Mouse (Mus musculus) midbrain, embryonic 13.5 days (tissue): ENCODE data around the gene Akap1. TPM values are rescaled to one million over a fixed set of nuclear protein-coding genes. Genes with fewer than 3 reads are reported as not detected.

Source experiments
- ATAC-seq: fragments of 200-750 bp; cut with Nextera tagmentation; 2 replicates; pipeline ENCODE4 v1.8.0; 2017; ENCODE audit warnings: mild to moderate bottlenecking, moderate TSS enrichment, moderate library complexity
- H3K27ac ChIP-seq: fragments of 300-500 bp; sonication (generic); 2 replicates; pipeline ENCODE4 v1.5.1; 2015; ENCODE audit warnings: inconsistent platforms, mild to moderate bottlenecking, moderate library complexity
- H3K27me3 ChIP-seq: fragments of 300-500 bp; sonication (generic); 2 replicates; pipeline ENCODE4 v1.6.1; 2015; ENCODE audit warnings: mild to moderate bottlenecking, inconsistent platforms
- H3K36me3 ChIP-seq: fragments of 300-500 bp; sonication (generic); 2 replicates; pipeline ENCODE4 v1.6.1; 2015; ENCODE audit warnings: mild to moderate bottlenecking, inconsistent platforms
- H3K4me1 ChIP-seq: fragments of 300-500 bp; sonication (generic); replicated peaks from 2 replicates; pipeline ENCODE4 v1.6.1; 2015; ENCODE audit warnings: inconsistent platforms
- H3K4me2 ChIP-seq: fragments of 300-500 bp; sonication (generic); replicated peaks from 2 replicates; pipeline ENCODE4 v1.6.1; 2015; ENCODE audit warnings: moderate library complexity, mild to moderate bottlenecking, inconsistent platforms
- H3K4me3 ChIP-seq: fragments of 300-500 bp; sonication (generic); replicated peaks from 2 replicates; pipeline ENCODE4 v1.5.1; 2015; ENCODE audit warnings: mild to moderate bottlenecking, inconsistent platforms
- H3K9ac ChIP-seq: fragments of 300-500 bp; sonication (generic); replicated peaks from 2 replicates; pipeline ENCODE4 v1.6.1; 2015; ENCODE audit warnings: mild to moderate bottlenecking, inconsistent platforms
- H3K9me3 ChIP-seq: fragments of 300-500 bp; sonication (generic); 2 replicates; pipeline ENCODE4 v1.6.1; 2016; ENCODE audit warnings: mild to moderate bottlenecking, inconsistent platforms
- WGBS: fragments of 180-500 bp; shearing (Covaris S2); methylation state at CpG from one replicate; pipeline ENCODE4 v1.1.7; 2015; 5-methylcytosine and 5-hydroxymethylcytosine counted together
- polyA plus RNA-seq: library from polyadenylated mRNA; unstranded; fragments of >200 nt; fragmentation: Nextera tagmentation; extraction: Ambion mirVana; gene quantifications from 2 replicates; pipeline ENCODE4 v1.2.1, GENCODE M21; 2015

Gene Akap1
- polyA plus RNA-seq, 1 experiment from 2014 or later, result 25.3 TPM

DNA sequence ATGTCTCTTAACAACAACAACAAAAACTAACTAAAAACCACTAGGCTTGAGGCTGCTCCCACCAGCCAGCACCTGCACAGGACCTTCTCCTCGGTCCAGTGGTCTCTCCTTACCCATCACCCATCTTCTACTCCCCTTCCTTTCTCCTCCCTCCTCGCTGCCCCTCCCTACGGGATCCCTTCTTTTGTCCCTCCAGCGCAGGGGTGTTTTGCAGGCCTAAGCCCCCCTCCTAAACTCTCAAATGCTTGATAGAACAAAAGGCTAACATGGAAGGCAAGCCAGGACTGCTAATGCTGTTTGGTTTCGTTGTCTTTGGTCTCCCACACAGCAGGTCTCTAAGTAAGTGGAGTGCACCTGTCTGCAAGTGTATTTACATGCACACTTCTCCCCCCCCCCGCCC is 44.1 kb downstream of the Akap1 start:
- peaks cover 30% of the 10 kb centered on the region for H3K4me1 ChIP-seq
- H3K4me2 ChIP-seq, result peak overlapping the region; percentile 37; the same call in 1 of the 2 replicates
- no peaks in the 10 kb centered on the region for H3K27me3 ChIP-seq
- peak; percentile 22; the same call in 1 of the 2 replicates for ATAC-seq
- H3K36me3 ChIP-seq, result no peaks in the 10 kb centered on the region
- 3% methylated on average over 6 of the region's 6 CpGs for WGBS
- no peak overlapping the region for H3K4me3 ChIP-seq
- H3K9me3 ChIP-seq, result no peaks in the 10 kb centered on the region
- peak overlapping the region; percentile 62 for H3K27ac ChIP-seq
- H3K9ac ChIP-seq, result no peak overlapping the region

GRCm38 (mm10) chr11:88817061-88817460 is 47.3 kb downstream of the Akap1 start:
- ATAC-seq, result no peak
- Histone ChIP-seq H3K27ac (no peak overlapping the region), H3K36me3 (no peaks in the 10 kb centered on the region), H3K27me3 (no peaks in the 10 kb centered on the region), H3K4me1 (peaks cover 21% of the 10 kb centered on the region), H3K4me3 (no peak overlapping the region), H3K4me2 (no peak overlapping the region), H3K9me3 (no peaks in the 10 kb centered on the region), H3K9ac (no peak overlapping the region)
- WGBS, result 72% methylated on average over 5 of the region's 5 CpGs

GRCm38 (mm10) chr11:88803231-88804010 is 61.0 kb downstream of the Akap1 start:
- Histone ChIP-seq H3K9ac (no peak overlapping the region), H3K27ac (no peak overlapping the region)

DNA sequence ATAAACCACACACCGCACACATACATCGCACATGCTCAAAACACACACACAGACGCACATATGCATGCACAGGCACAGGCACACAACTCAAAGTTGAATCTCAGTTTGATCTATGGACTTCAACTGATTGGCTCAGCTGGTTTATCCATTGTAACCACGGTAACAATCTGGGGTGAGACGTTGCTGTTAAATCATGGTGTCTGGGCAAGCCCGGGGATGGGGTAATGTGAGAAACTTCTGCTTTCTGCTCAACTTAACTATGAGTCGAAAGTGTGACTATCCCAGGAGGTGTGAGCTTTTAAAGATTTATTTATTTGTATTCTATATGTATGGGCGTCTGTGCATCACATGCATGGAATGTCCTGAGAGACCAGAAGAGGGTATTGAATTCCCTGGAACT is 68.2 kb downstream of the Akap1 start:
- no peak overlapping the region for H3K9ac ChIP-seq
- no peak for ATAC-seq
- H3K4me1 ChIP-seq, result no peaks in the 10 kb centered on the region
- no peaks in the 10 kb centered on the region for H3K9me3 ChIP-seq
- no peaks in the 10 kb centered on the region for H3K27me3 ChIP-seq
- no peak overlapping the region for H3K4me3 ChIP-seq
- 94% methylated on average over 8 of the region's 8 CpGs for WGBS
- no peaks in the 10 kb centered on the region for H3K36me3 ChIP-seq
- no peak overlapping the region for H3K4me2 ChIP-seq
- H3K27ac ChIP-seq, result no peak overlapping the region

More at GRCm38 (mm10) chr11:88803231-88804010, 61.0 kb downstream of the Akap1 start:
- Histone ChIP-seq H3K9me3 (no peaks in the 10 kb centered on the region), H3K36me3 (no peaks in the 10 kb centered on the region), H3K27me3 (no peaks in the 10 kb centered on the region), H3K4me2 (peak overlapping the region; percentile 35), H3K4me3 (peak overlapping the region; percentile 13; the same call in 1 of the 2 replicates), H3K4me1 (no peaks in the 10 kb centered on the region; the same call in 1 of the 2 replicates)
- 64% methylated on average over 31 of the region's 31 CpGs for WGBS
- no peak for ATAC-seq

DNA sequence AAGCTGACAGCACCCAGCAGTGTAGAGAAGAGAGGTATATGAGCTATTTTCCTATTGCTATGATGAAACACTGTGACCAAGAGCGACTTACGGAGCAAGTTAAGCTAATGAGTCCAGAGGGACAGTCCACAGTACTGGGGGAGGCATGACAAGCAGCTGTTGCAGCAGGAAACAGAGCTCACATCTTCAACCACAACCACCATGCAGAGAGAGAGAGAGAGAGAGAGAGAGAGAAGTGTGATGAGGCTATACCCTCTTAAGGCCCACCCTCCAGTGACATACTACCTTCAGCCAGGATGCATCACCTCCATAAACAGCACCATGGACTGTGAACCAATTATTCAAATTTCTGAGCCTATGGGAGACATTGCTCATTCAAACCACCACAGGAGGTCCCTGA is 74.5 kb downstream of the Akap1 start:
- WGBS, result 74% methylated on average over 2 of the region's 2 CpGs
- Histone ChIP-seq H3K27ac (no peak overlapping the region), H3K27me3 (no peaks in the 10 kb centered on the region), H3K4me1 (no peaks in the 10 kb centered on the region), H3K9me3 (no peaks in the 10 kb centered on the region), H3K9ac (no peak overlapping the region), H3K4me2 (no peak overlapping the region), H3K4me3 (no peak overlapping the region), H3K36me3 (no peaks in the 10 kb centered on the region)
- no peak for ATAC-seq

DNA sequence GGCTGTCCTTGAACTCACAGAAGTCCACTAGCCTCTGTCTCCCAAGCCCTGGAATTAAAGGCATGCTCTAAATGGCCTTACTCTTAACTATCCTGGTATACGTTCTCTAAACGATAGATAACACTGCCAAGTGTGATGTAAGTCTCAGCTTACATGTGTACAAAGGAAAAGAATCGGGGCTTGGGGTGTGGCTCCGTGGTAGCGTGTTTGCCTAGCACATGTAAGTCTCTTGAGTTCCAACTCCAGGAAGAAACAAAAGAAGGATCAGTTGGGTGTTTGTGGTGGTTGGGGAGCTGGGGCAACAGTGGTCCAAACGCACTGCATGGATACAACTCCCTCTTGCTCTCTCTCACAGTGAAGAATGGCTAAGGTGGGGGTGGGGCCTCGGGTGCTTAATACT is 77.6 kb downstream of the Akap1 start:
- H3K4me3 ChIP-seq, result no peak overlapping the region
- H3K27me3 ChIP-seq, result no peaks in the 10 kb centered on the region
- H3K27ac ChIP-seq, result no peak overlapping the region
- H3K4me2 ChIP-seq, result no peak overlapping the region
- no peaks in the 10 kb centered on the region for H3K9me3 ChIP-seq
- no peak overlapping the region for H3K9ac ChIP-seq
- no peak for ATAC-seq
- no peaks in the 10 kb centered on the region for H3K36me3 ChIP-seq
- H3K4me1 ChIP-seq, result no peaks in the 10 kb centered on the region
- WGBS, result 90% methylated on average over 7 of the region's 7 CpGs

DNA sequence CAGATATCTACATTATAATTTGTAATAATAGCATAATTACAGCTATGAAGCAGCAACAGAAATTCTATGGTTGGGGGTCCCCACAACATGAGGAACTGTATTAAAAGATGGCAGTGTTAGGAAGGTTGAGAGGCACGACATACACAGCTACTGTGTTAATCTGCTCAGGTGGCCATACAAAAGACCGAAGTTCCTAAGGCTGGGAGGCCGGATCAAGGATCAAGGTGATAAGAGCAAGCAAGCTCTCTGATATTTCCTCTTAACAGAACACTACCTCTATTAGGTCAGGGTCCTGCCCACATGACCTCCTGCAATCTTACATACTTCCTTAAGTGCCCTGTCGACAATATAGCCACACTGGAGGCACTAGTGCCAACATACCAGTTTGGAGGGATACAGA is 80.9 kb downstream of the Akap1 start:
- H3K36me3 ChIP-seq, result no peaks in the 10 kb centered on the region
- 85% methylated on average over 4 of the region's 4 CpGs for WGBS
- H3K4me2 ChIP-seq, result no peak overlapping the region
- no peak overlapping the region for H3K27ac ChIP-seq
- ATAC-seq, result no peak
- H3K4me1 ChIP-seq, result no peaks in the 10 kb centered on the region
- H3K27me3 ChIP-seq, result no peaks in the 10 kb centered on the region
- H3K9ac ChIP-seq, result no peak overlapping the region
- H3K9me3 ChIP-seq, result no peaks in the 10 kb centered on the region
- no peak overlapping the region for H3K4me3 ChIP-seq

DNA sequence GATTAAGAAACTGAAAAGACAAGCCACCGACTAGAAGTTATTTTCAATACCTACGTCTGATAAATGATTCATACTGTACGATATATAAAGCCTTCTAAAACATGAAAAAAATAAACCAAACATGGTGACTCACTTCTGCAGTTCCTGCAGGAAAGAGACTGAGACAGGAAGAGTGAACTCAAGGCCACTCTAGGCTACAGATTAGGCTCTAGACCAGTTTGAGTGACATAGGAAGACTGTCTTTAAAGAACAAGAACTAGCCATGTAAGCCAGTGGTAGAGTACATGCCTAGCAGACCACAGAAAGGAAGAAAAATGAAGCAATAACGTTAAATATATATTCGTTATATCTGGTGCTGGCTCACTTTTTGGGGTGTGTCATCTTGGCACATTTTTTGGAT is 81.9 kb downstream of the Akap1 start:
- Histone ChIP-seq H3K4me2 (no peak overlapping the region), H3K27me3 (no peaks in the 10 kb centered on the region), H3K4me1 (no peaks in the 10 kb centered on the region), H3K36me3 (no peaks in the 10 kb centered on the region), H3K27ac (no peak overlapping the region), H3K9ac (no peak overlapping the region), H3K4me3 (no peak overlapping the region), H3K9me3 (no peaks in the 10 kb centered on the region)
- ATAC-seq, result no peak
- WGBS, result 92% methylated on average over 5 of the region's 5 CpGs

Other genes with a start within 250 kb of the Akap1 start
- 38.5 and 41.0 TPM in 2 replicates for gene Msi2, start 146.1 kb downstream of the Akap1 start, polyA plus RNA-seq
- gene Scpep1, start 90.9 kb upstream of the Akap1 start, polyA plus RNA-seq, result 26.7 and 27.8 TPM in 2 replicates
- gene Elobl, start 102.3 kb upstream of the Akap1 start, polyA plus RNA-seq, result not detected in 2 replicates
- gene Coil, start 105.7 kb upstream of the Akap1 start, polyA plus RNA-seq, result 28.1 and 29.3 TPM in 2 replicates
- 3.4 and 3.5 TPM in 2 replicates for gene Trim25, start 134.8 kb upstream of the Akap1 start, polyA plus RNA-seq
- gene Dgke, start 202.3 kb upstream of the Akap1 start, polyA plus RNA-seq, result 12.6 and 13.1 TPM in 2 replicates
- gene Gm525, start 209.3 kb upstream of the Akap1 start, polyA plus RNA-seq, result not detected in 2 replicates